Mouse (Mus musculus) ES-E14 (cell line): ENCODE results near the gene Upk3b. TPM values are rescaled to one million over a fixed set of nuclear protein-coding genes. Genes with fewer than 3 reads are reported as not detected.
A peak's percentile ranks its signal among the peaks of the same experiment; 100 is the strongest.

Experiments
- DNase-seq: peaks from one replicate; pipeline ENCODE4 v3.0.0-alpha.2; 2013; ENCODE audit warnings: low read depth, low spot score
- H3K27ac ChIP-seq: 2 replicates; pipeline ENCODE4 v1.5.1; 2012; ENCODE audit warnings: low read depth, mild to moderate bottlenecking, low read length, moderate library complexity, mixed read lengths; ENCODE audit not compliant: poor library complexity, insufficient read depth, severe bottlenecking
- H3K36me3 ChIP-seq: 2 replicates; pipeline ENCODE4 v1.6.1; 2012; ENCODE audit warnings: mild to moderate bottlenecking, low read length, moderate library complexity, mixed read lengths; ENCODE audit not compliant: control insufficient read depth, poor library complexity, insufficient read depth, severe bottlenecking
- H3K4me1 ChIP-seq, 2 experiments: fragments of 150-350 bp in 1 of 2; sonication (generic) in 1 of 2; 2 replicates each; pipeline ENCODE4 v1.6.1; 2012; ENCODE audit warnings: low read length in 2 of 2, mild to moderate bottlenecking in 1 of 2, mixed read lengths in 1 of 2; ENCODE audit not compliant: control insufficient read depth in 2 of 2, insufficient read depth in 2 of 2, poor library complexity in 1 of 2
- H3K4me3 ChIP-seq, 2 experiments: fragments of 150-350 bp in 1 of 2; sonication (generic) in 1 of 2; 2 replicates each; pipeline ENCODE4 v1.5.1; 2012; ENCODE audit warnings: low read length in 2 of 2, low read depth in 1 of 2, mild to moderate bottlenecking in 1 of 2, mixed read lengths in 1 of 2; ENCODE audit not compliant: insufficient read depth in 1 of 2, poor library complexity in 1 of 2, severe bottlenecking in 1 of 2
- H3K9ac ChIP-seq: 2 replicates; pipeline ENCODE4 v1.6.1; 2012; ENCODE audit warnings: low read depth, mild to moderate bottlenecking, low read length, mixed read lengths; ENCODE audit not compliant: poor library complexity, insufficient read depth, severe bottlenecking
- H3K9me3 ChIP-seq: fragments of 150-350 bp; sonication (generic); 2 replicates; pipeline ENCODE4 v1.6.1; 2012; ENCODE audit warnings: low read depth, mild to moderate bottlenecking, low read length; ENCODE audit not compliant: control insufficient read depth, insufficient read depth
- CHD2 ChIP-seq: IDR thresholded peaks from 2 replicates; pipeline ENCODE4 v1.6.1; 2014; ENCODE audit warnings: mild to moderate bottlenecking, low read depth, low read length, inconsistent platforms
- HCFC1 ChIP-seq: IDR thresholded peaks from 2 replicates; pipeline ENCODE4 v1.6.1; 2012; ENCODE audit warnings: low read length, inconsistent platforms, borderline replicate concordance; ENCODE audit not compliant: insufficient read depth
- MAFK ChIP-seq: IDR thresholded peaks from 2 replicates; pipeline ENCODE4 v1.6.1; 2014; ENCODE audit warnings: mild to moderate bottlenecking, low read depth, low read length, inconsistent platforms; ENCODE audit not compliant: insufficient read depth
- ZC3H11A ChIP-seq: IDR thresholded peaks from 2 replicates; pipeline ENCODE4 v1.6.1; 2012; ENCODE audit warnings: low read depth, mild to moderate bottlenecking, inconsistent platforms, low read length, borderline replicate concordance
- ZNF384 ChIP-seq: IDR thresholded peaks from 2 replicates; pipeline ENCODE4 v1.6.1; 2012; ENCODE audit warnings: low read depth, low read length, inconsistent platforms
- in situ Hi-C, 2 experiments: fragments of 600-800 bp; cut with MboI; formaldehyde crosslinking; loops; one replicate each; pipeline ENCODE4 v1.15.1; 2025; ENCODE audit warnings: low sequenced_read_pairs in 2 of 2, inconsistent platforms in 1 of 2; ENCODE audit not compliant: unreplicated experiment in 2 of 2
- total RNA-seq: library from RNA; depleted of rRNA; stranded (reverse); fragments of 300-350 nt; gene quantifications from 2 replicates; pipeline ENCODE4 v1.2.3, GENCODE M21; 2012

Upk3b gene
- total RNA-seq, 1 experiment: 1.6 TPM

GRCm38 (mm10) chr5:135994725-135995687 lies 43.3 kb upstream of the Upk3b start, which contains the start of gene Dtx2:
TSS of gene Dtx2 (plus strand) at chr5:135994800.
- peak; percentile 98 for TF ChIP-seq HCFC1
- no peak for TF ChIP-seq MAFK
- no peak for TF ChIP-seq CHD2
- no peak for TF ChIP-seq ZNF384
- TF ChIP-seq ZC3H11A: no peak
- peak within 1 kb of the TSS; percentile 84 for H3K9ac ChIP-seq
- H3K4me3 ChIP-seq: peak within 1 kb of the TSS; percentile 74 to 79
- in situ Hi-C loops: no loop called here
- DNase-seq: peak; percentile 75
- H3K9me3 ChIP-seq: no peaks in the 10 kb centered on the region
- H3K36me3 ChIP-seq: peaks cover 10% of the 10 kb centered on the region; the same call in 1 of the 2 replicates
- H3K27ac ChIP-seq: peak within 1 kb of the TSS; percentile 60; the same call in 1 of the 2 replicates
- peaks cover 0 to 6% of the 10 kb centered on the region in 2 experiments; a peak in 1 of 4 replicates for H3K4me1 ChIP-seq

DNA sequence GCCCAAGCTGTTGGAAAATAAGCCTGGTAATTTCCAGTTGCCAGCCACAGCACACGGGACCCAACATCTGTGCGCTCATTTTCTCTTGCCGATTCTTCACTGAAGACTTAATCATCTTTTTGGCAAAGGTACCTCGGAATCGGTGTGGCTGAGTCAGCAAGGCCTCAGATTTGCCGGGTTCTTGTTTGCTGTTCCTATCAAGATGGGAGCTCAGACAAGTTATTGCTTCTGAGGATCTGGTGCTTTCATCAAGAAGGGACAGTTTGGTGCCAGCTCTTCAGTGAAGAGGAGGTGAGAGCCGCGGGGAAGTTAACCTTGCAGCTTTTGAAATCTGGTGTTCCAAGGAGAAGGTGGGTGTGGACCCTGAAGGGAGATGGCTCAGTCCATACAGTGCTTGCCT lies 42.1 kb upstream of the Upk3b start:
- peaks cover 10% of the 10 kb centered on the region; the same call in 1 of the 2 replicates for H3K36me3 ChIP-seq
- in situ Hi-C loops: no loop called here
- no peak overlapping the region for H3K4me3 ChIP-seq
- H3K9me3 ChIP-seq: no peaks in the 10 kb centered on the region
- no peak overlapping the region for H3K9ac ChIP-seq
- H3K4me1 ChIP-seq: peaks cover 0 to 6% of the 10 kb centered on the region in 2 experiments; a peak in 1 of 4 replicates
- TF ChIP-seq ZC3H11A (no peak), ZNF384 (no peak), MAFK (no peak), CHD2 (no peak), HCFC1 (no peak)
- H3K27ac ChIP-seq: no peak overlapping the region
- DNase-seq: no peak

GRCm38 (mm10) chr5:136001222-136001621 lies 37.1 kb upstream of the Upk3b start:
- in situ Hi-C loops: no loop called here
- peaks cover 10% of the 10 kb centered on the region; the same call in 1 of the 2 replicates for H3K36me3 ChIP-seq

DNA sequence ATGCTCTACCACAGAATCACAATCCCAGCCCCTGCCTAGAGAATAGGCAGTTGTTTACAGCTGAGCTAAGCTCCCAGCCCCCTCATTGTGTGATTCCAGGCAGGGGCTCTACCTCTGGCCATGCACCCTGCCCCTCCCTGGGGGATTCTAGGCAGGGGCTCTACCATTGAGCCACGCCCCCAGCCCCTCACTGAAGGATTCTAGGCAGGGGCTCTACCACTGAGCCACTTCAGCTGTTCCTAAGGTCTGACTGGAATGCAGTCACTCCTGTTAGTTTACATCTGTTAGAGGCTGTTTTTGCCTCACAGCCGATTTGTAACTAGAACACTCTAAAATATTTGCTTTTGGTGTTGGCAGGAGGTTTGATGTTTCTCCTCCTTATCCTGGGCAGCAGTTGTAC lies 36.0 kb upstream of the Upk3b start:
- in situ Hi-C loops: no loop called here
- no peak for DNase-seq
- Histone ChIP-seq H3K4me3 (no peak overlapping the region), H3K27ac (peak overlapping the region; percentile 92), H3K9me3 (no peaks in the 10 kb centered on the region), H3K4me1 (peaks cover 3 to 8% of the 10 kb centered on the region in 2 experiments; a peak in 3 of 4 replicates), H3K36me3 (peaks cover 7% of the 10 kb centered on the region; the same call in 1 of the 2 replicates), H3K9ac (no peak overlapping the region)
- TF ChIP-seq ZNF384 (no peak), CHD2 (no peak), ZC3H11A (no peak), MAFK (no peak)

More at GRCm38 (mm10) chr5:136001222-136001621, 37.1 kb upstream of the Upk3b start:
- no peak for TF ChIP-seq HCFC1
- peak; percentile 78 for TF ChIP-seq MAFK
- TF ChIP-seq CHD2: no peak
- Histone ChIP-seq H3K9ac (no peak overlapping the region), H3K9me3 (no peaks in the 10 kb centered on the region), H3K4me1 (peaks cover 3 to 8% of the 10 kb centered on the region in 2 experiments; a peak in 3 of 4 replicates), H3K27ac (peak overlapping the region; percentile 64), H3K4me3 (no peak overlapping the region)
- DNase-seq: no peak
